Mouse (Mus musculus) heart, embryonic 16.5 days (tissue): ENCODE measurements around the gene Emg1. TPM values are rescaled to one million over a fixed set of nuclear protein-coding genes. Genes with fewer than 3 reads are reported as not detected.

Experiments
- ATAC-seq: fragments of 200-750 bp; cut with Nextera tagmentation; replicated peaks from 2 replicates; pipeline ENCODE4 v1.8.0; 2017; ENCODE audit warnings: moderate number of reproducible peaks; ENCODE audit not compliant: insufficient read depth, low FRiP score; ENCODE audit errors: extremely low read depth
- H3K27ac ChIP-seq: fragments of 300-500 bp; sonication (generic); 2 replicates; pipeline ENCODE4 v1.5.1; 2014; ENCODE audit warnings: mild to moderate bottlenecking, low read length, control low read depth, moderate library complexity
- H3K27me3 ChIP-seq: fragments of 300-500 bp; sonication (generic); 2 replicates; pipeline ENCODE4 v1.6.1; 2014; ENCODE audit warnings: low read length, mixed read lengths; ENCODE audit not compliant: control insufficient read depth, insufficient read depth
- H3K36me3 ChIP-seq: fragments of 300-500 bp; sonication (generic); 2 replicates; pipeline ENCODE4 v1.6.1; 2014; ENCODE audit not compliant: control insufficient read depth, insufficient read depth
- H3K4me1 ChIP-seq: fragments of 300-500 bp; sonication (generic); 2 replicates; pipeline ENCODE4 v1.6.1; 2014; ENCODE audit warnings: low read length, mixed read lengths; ENCODE audit not compliant: control insufficient read depth, insufficient read depth
- H3K4me2 ChIP-seq: fragments of 300-500 bp; sonication (generic); 2 replicates; pipeline ENCODE4 v1.6.1; 2014; ENCODE audit warnings: low read depth, mild to moderate bottlenecking, control low read depth, low read length
- H3K4me3 ChIP-seq: fragments of 300-500 bp; sonication (generic); 2 replicates; pipeline ENCODE4 v1.5.1; 2014; ENCODE audit warnings: mild to moderate bottlenecking, control low read depth, low read length
- H3K9ac ChIP-seq: fragments of 300-500 bp; sonication (generic); 2 replicates; pipeline ENCODE4 v1.6.1; 2014; ENCODE audit warnings: low read length, control low read depth
- H3K9me3 ChIP-seq: fragments of 300-500 bp; sonication (generic); replicated peaks from 2 replicates; pipeline ENCODE4 v1.6.1; 2016; ENCODE audit warnings: low read length; ENCODE audit not compliant: control insufficient read depth
- WGBS: fragments of 180-500 bp; shearing (Covaris S2); extraction: QIAGEN DNeasy Blood & Tissue Kit; methylation state at CpG from one replicate; pipeline ENCODE4 v1.1.7; 2014; 5-methylcytosine and 5-hydroxymethylcytosine counted together
- polyA plus RNA-seq: library from polyadenylated mRNA; unstranded; fragments of >200 nt; fragmentation: Nextera tagmentation; extraction: Ambion mirVana; gene quantifications from 2 replicates; pipeline ENCODE4 v1.2.1, GENCODE M21; 2015

Gene Emg1
- polyA plus RNA-seq, 1 experiment from 2014 or later: 133 TPM

- 49% methylated on average over 7 of the region's 7 CpGs for WGBS
- peaks cover 29% of the 10 kb centered on the region for H3K36me3 ChIP-seq
- H3K27ac ChIP-seq: peak overlapping the region; percentile 32; the same call in 1 of the 2 replicates
- H3K4me1 ChIP-seq: peaks cover 2% of the 10 kb centered on the region; the same call in 1 of the 2 replicates
- no peaks in the 10 kb centered on the region for H3K27me3 ChIP-seq
- H3K4me2 ChIP-seq: peak overlapping the region; percentile 10; the same call in 1 of the 2 replicates
- peak overlapping the region; percentile 27; the same call in 1 of the 2 replicates for H3K4me3 ChIP-seq
- H3K9ac ChIP-seq: peak overlapping the region; percentile 41
- ATAC-seq: no peak
- H3K9me3 ChIP-seq: no peaks in the 10 kb centered on the region
Measured at GRCm38 (mm10) chr6:124719354-124719978, 7.5 kb upstream of the Emg1 start.

- H3K27ac ChIP-seq: peak overlapping the region; percentile 32; the same call in 1 of the 2 replicates
- H3K4me2 ChIP-seq: peak overlapping the region; percentile 10; the same call in 1 of the 2 replicates
- peak overlapping the region; percentile 27; the same call in 1 of the 2 replicates for H3K4me3 ChIP-seq
- 75% methylated on average over 14 of the region's 16 CpGs for WGBS
- no peaks in the 10 kb centered on the region for H3K9me3 ChIP-seq
- peaks cover 6% of the 10 kb centered on the region for H3K4me1 ChIP-seq
- no peaks in the 10 kb centered on the region for H3K27me3 ChIP-seq
- ATAC-seq: no peak
- H3K9ac ChIP-seq: peak overlapping the region; percentile 41
- H3K36me3 ChIP-seq: peaks cover 30% of the 10 kb centered on the region
Measured at GRCm38 (mm10) chr6:124718703-124719102, 6.7 kb upstream of the Emg1 start.

GRCm38 (mm10) chr6:124717968-124718367 lies 6.0 kb upstream of the Emg1 start:
- Histone ChIP-seq H3K27ac (no peak overlapping the region), H3K4me1 (peaks cover 14% of the 10 kb centered on the region), H3K9me3 (no peaks in the 10 kb centered on the region), H3K36me3 (peaks cover 30% of the 10 kb centered on the region), H3K4me3 (no peak overlapping the region), H3K27me3 (no peaks in the 10 kb centered on the region), H3K4me2 (peak overlapping the region; percentile 14; the same call in 1 of the 2 replicates), H3K9ac (no peak overlapping the region)
- no peak for ATAC-seq
- 67% methylated on average over 13 of the region's 13 CpGs for WGBS

GRCm38 (mm10) chr6:124716864-124717490 lies 5.0 kb upstream of the Emg1 start:
- ATAC-seq: no peak
- Histone ChIP-seq H3K27ac (no peak overlapping the region), H3K9me3 (no peaks in the 10 kb centered on the region), H3K9ac (no peak overlapping the region), H3K4me2 (no peak overlapping the region; the same call in 1 of the 2 replicates), H3K36me3 (peaks cover 30% of the 10 kb centered on the region), H3K4me1 (peaks cover 14% of the 10 kb centered on the region), H3K4me3 (no peak overlapping the region), H3K27me3 (no peaks in the 10 kb centered on the region)
- 65% methylated on average over 20 of the region's 20 CpGs for WGBS

- Histone ChIP-seq H3K27ac (peak overlapping the region; percentile 90), H3K27me3 (no peaks in the 10 kb centered on the region), H3K4me3 (peak overlapping the region; percentile 95), H3K9me3 (no peaks in the 10 kb centered on the region), H3K36me3 (peaks cover 34% of the 10 kb centered on the region), H3K4me1 (peaks cover 27% of the 10 kb centered on the region), H3K4me2 (peak overlapping the region; percentile 92), H3K9ac (peak overlapping the region; percentile 93)
- 8% methylated on average over 11 of the region's 11 CpGs for WGBS
- no peak for ATAC-seq
Measured at GRCm38 (mm10) chr6:124712918-124713317, 940 bp upstream of the Emg1 start.

- no peak overlapping the region for H3K9ac ChIP-seq
- WGBS: 91% methylated on average over 10 of the region's 10 CpGs
Measured at GRCm38 (mm10) chr6:124708289-124708889, 3.6 kb downstream of the Emg1 start.

GRCm38 (mm10) chr6:124706061-124706627 lies 5.8 kb downstream of the Emg1 start:
- Histone ChIP-seq H3K4me3 (no peak overlapping the region), H3K9ac (no peak overlapping the region), H3K4me1 (peaks cover 14% of the 10 kb centered on the region), H3K4me2 (no peak overlapping the region), H3K27ac (no peak overlapping the region), H3K9me3 (no peaks in the 10 kb centered on the region), H3K27me3 (no peaks in the 10 kb centered on the region), H3K36me3 (peaks cover 35% of the 10 kb centered on the region)
- 68% methylated on average over 5 of the region's 5 CpGs for WGBS
- ATAC-seq: no peak

More at GRCm38 (mm10) chr6:124708289-124708889, 3.6 kb downstream of the Emg1 start:
- Histone ChIP-seq H3K9me3 (no peaks in the 10 kb centered on the region), H3K4me1 (peaks cover 20% of the 10 kb centered on the region), H3K4me2 (no peak overlapping the region), H3K27me3 (no peaks in the 10 kb centered on the region), H3K36me3 (peaks cover 25% of the 10 kb centered on the region), H3K27ac (no peak overlapping the region), H3K4me3 (no peak overlapping the region)
- no peak for ATAC-seq

GRCm38 (mm10) chr6:124704417-124704816 lies 7.6 kb downstream of the Emg1 start:
- no peak overlapping the region for H3K4me3 ChIP-seq
- H3K27ac ChIP-seq: no peak overlapping the region
- H3K9ac ChIP-seq: no peak overlapping the region
- H3K27me3 ChIP-seq: no peaks in the 10 kb centered on the region
- H3K4me2 ChIP-seq: no peak overlapping the region
- peaks cover 9% of the 10 kb centered on the region for H3K4me1 ChIP-seq
- ATAC-seq: no peak
- H3K36me3 ChIP-seq: peaks cover 35% of the 10 kb centered on the region
- 91% methylated on average over 2 of the region's 2 CpGs for WGBS
- no peaks in the 10 kb centered on the region for H3K9me3 ChIP-seq
